ENCODE assay signal across 19 mouse cellular contexts in genomic region chr7:58392391-58393115, GRCm38 (mm10).
"Had no signal": no experiment of that assay in that cellular context is flagged by ENCODE, and none has a peak within 500 bp of the region (broad histone marks: within the 10 kb centered on the region; RNA-seq: fewer than 3 reads in every experiment).

No protein-coding gene starts in this region.

- DNase-seq: kidney, adult 8-10 months; kidney, postnatal 25 days; layer of hippocampus, adult 9-11 months; layer of hippocampus, postnatal 36 days; liver; liver, embryonic 13.5 days; liver, postnatal 0 days; lung, postnatal 14 days; right cerebral cortex, adult 18-20 months; right cerebral cortex, postnatal 25 days; spleen, adult 18-20 months had no signal

- H3K4me2 ChIP-seq: limb, embryonic 12.5 days; liver, embryonic 13.5 days; lung, embryonic 15.5 days; midbrain, embryonic 11.5 days; stomach, embryonic 15.5 days had no signal

- H3K9me3 ChIP-seq: limb, embryonic 12.5 days; liver, embryonic 13.5 days; lung, embryonic 15.5 days; megakaryocyte, embryonic 14.5 days; stomach, embryonic 15.5 days had no signal

- H3K36me3 ChIP-seq: limb, embryonic 12.5 days; liver, embryonic 13.5 days; lung, embryonic 15.5 days; stomach, embryonic 15.5 days had no signal

- ATAC-seq: intestine, postnatal 0 days; liver, postnatal 0 days; midbrain, embryonic 16.5 days had no signal

- H3K4me1 ChIP-seq: limb, embryonic 12.5 days; liver, embryonic 13.5 days; lung, embryonic 15.5 days; stomach, embryonic 15.5 days had no signal

- H3K9ac ChIP-seq: limb, embryonic 12.5 days; liver, embryonic 13.5 days; liver, postnatal 0 days; lung, embryonic 15.5 days; stomach, embryonic 15.5 days had no signal

- H3K4me3 ChIP-seq: limb, embryonic 12.5 days; liver, embryonic 13.5 days; lung, embryonic 15.5 days; megakaryocyte, embryonic 14.5 days; stomach, embryonic 15.5 days had no signal

- H3K27me3 ChIP-seq: limb, embryonic 12.5 days; liver, embryonic 13.5 days; lung, embryonic 15.5 days; megakaryocyte, embryonic 14.5 days; stomach, embryonic 15.5 days had no signal

- H3K27ac ChIP-seq: limb, embryonic 12.5 days; liver, embryonic 13.5 days; lung, embryonic 15.5 days; macrophage; stomach, embryonic 15.5 days had no signal
